Mouse (Mus musculus) MEL (cell line): ENCODE data around the gene Zc3h10. TPM values are rescaled to one million over a fixed set of nuclear protein-coding genes. Genes with fewer than 3 reads are reported as not detected.
"Not testable (repeated sequence)": the region's sequence is repeated elsewhere in the genome, so short reads cannot be mapped to it uniquely, and the experiment has no call there.

Experiments
- DNase-seq: peaks from one replicate; pipeline ENCODE4 v3.0.0; 2011; ENCODE audit warnings: low read depth, low spot score
- H3K27ac ChIP-seq: 2 replicates; pipeline ENCODE4 v1.5.1; 2012; ENCODE audit warnings: low read depth, mild to moderate bottlenecking, control low read depth, low read length, moderate library complexity; ENCODE audit not compliant: control insufficient read depth
- H3K27me3 ChIP-seq, 2 experiments: fragments of 150-350 bp in 1 of 2; sonication (generic) in 1 of 2; 2 replicates each; pipeline ENCODE4 v1.6.1; 2012; ENCODE audit warnings: low read length in 2 of 2, mild to moderate bottlenecking in 2 of 2, improper control_type of control experiment in 1 of 2, moderate library complexity in 1 of 2; ENCODE audit not compliant: insufficient read depth in 2 of 2, control insufficient read depth in 1 of 2
- H3K36me3 ChIP-seq, 2 experiments: 2 replicates each; pipeline ENCODE4 v1.6.1; 2012 to 2014; ENCODE audit warnings: low read length in 2 of 2, improper control_type of control experiment in 1 of 2, inconsistent platforms in 1 of 2, mild to moderate bottlenecking in 1 of 2; ENCODE audit not compliant: insufficient read depth in 2 of 2, control insufficient read depth in 1 of 2
- H3K4me1 ChIP-seq, 2 experiments: fragments of 150-350 bp in 1 of 2; sonication (generic) in 1 of 2; 2 replicates each; pipeline ENCODE4 v1.6.1; 2012; ENCODE audit warnings: low read length in 2 of 2, improper control_type of control experiment in 1 of 2, mild to moderate bottlenecking in 1 of 2; ENCODE audit not compliant: insufficient read depth in 2 of 2, control insufficient read depth in 1 of 2
- H3K4me3 ChIP-seq, 2 experiments: fragments of 150-350 bp in 1 of 2; sonication (generic) in 1 of 2; 2 replicates each; pipeline ENCODE4 v1.5.1; 2012; ENCODE audit warnings: low read depth in 2 of 2, low read length in 2 of 2, mild to moderate bottlenecking in 2 of 2, moderate library complexity in 2 of 2, control low read depth in 1 of 2, improper control_type of control experiment in 1 of 2; ENCODE audit not compliant: control insufficient read depth in 1 of 2, insufficient read depth in 1 of 2
- H3K79me2 ChIP-seq: 2 replicates; pipeline ENCODE4 v1.6.1; 2012; ENCODE audit warnings: mild to moderate bottlenecking, low read length, moderate library complexity; ENCODE audit not compliant: control insufficient read depth, poor library complexity, insufficient read depth
- H3K9ac ChIP-seq: 2 replicates; pipeline ENCODE4 v1.6.1; 2012; ENCODE audit warnings: low read depth, mild to moderate bottlenecking, control low read depth, low read length, moderate library complexity; ENCODE audit not compliant: control insufficient read depth, poor library complexity, severe bottlenecking
- H3K9me3 ChIP-seq: fragments of 150-350 bp; sonication (generic); replicated peaks from 2 replicates; pipeline ENCODE4 v1.6.1; 2012; ENCODE audit warnings: mild to moderate bottlenecking, low read length, improper control_type of control experiment, moderate library complexity; ENCODE audit not compliant: insufficient read depth
- BHLHE40 ChIP-seq: IDR thresholded peaks from 2 replicates; pipeline ENCODE4 v1.6.1; 2012; ENCODE audit warnings: low read depth, mild to moderate bottlenecking, inconsistent platforms, low read length, improper control_type of control experiment, borderline replicate concordance
- CTCF ChIP-seq, 3 experiments: IDR thresholded peaks in 2 of 3; conservative IDR thresholded peaks in 1 of 3; 2 replicates each; pipeline ENCODE4 v1.5.1; 2011 to 2012; ENCODE audit warnings: low read length in 3 of 3, low read depth in 2 of 3, mild to moderate bottlenecking in 2 of 3, improper control_type of control experiment in 1 of 3, inconsistent platforms in 1 of 3, mixed read lengths in 1 of 3, moderate library complexity in 1 of 3; ENCODE audit not compliant: control insufficient read depth in 1 of 3, insufficient read depth in 1 of 3, poor library complexity in 1 of 3, severe bottlenecking in 1 of 3
- ELF1 ChIP-seq: IDR thresholded peaks from 2 replicates; pipeline ENCODE4 v1.6.1; 2014; ENCODE audit warnings: low read depth, mild to moderate bottlenecking, inconsistent platforms, low read length, improper control_type of control experiment, moderate library complexity
- EP300 ChIP-seq, 2 experiments: IDR thresholded peaks; 2 replicates each; pipeline ENCODE4 v1.6.1; 2011; ENCODE audit warnings: improper control_type of control experiment in 2 of 2, low read length in 2 of 2, low read depth in 1 of 2, mild to moderate bottlenecking in 1 of 2
- GATA1 ChIP-seq: IDR thresholded peaks from 2 replicates; pipeline ENCODE4 v1.6.1; 2011; ENCODE audit warnings: low read depth, low read length, improper control_type of control experiment
- HCFC1 ChIP-seq: IDR thresholded peaks from 2 replicates; pipeline ENCODE4 v1.6.1; 2012; ENCODE audit warnings: low read depth, mild to moderate bottlenecking, inconsistent platforms, low read length, improper control_type of control experiment, moderate library complexity
- JUND ChIP-seq: IDR thresholded peaks from 2 replicates; pipeline ENCODE4 v1.6.1; 2011; ENCODE audit warnings: low read depth, mild to moderate bottlenecking, improper control_type of control experiment, low read length
- KAT2A ChIP-seq: conservative IDR thresholded peaks from 2 replicates; pipeline ENCODE4 v1.6.1; 2012; ENCODE audit warnings: low read depth, low read length, improper control_type of control experiment, inconsistent platforms
- MEF2A ChIP-seq: IDR thresholded peaks from 2 replicates; pipeline ENCODE4 v1.6.1; 2014; ENCODE audit warnings: low read depth, mild to moderate bottlenecking, inconsistent platforms, low read length, improper control_type of control experiment; ENCODE audit not compliant: poor library complexity, insufficient replicate concordance, severe bottlenecking; ENCODE audit errors: extremely low read depth
- MYB ChIP-seq: IDR thresholded peaks from 2 replicates; pipeline ENCODE4 v1.6.1; 2011; ENCODE audit warnings: mild to moderate bottlenecking, low read depth, low read length, improper control_type of control experiment
- MYC ChIP-seq: IDR thresholded peaks from 2 replicates; pipeline ENCODE4 v1.6.1; 2011; ENCODE audit warnings: low read depth, mild to moderate bottlenecking, low read length, improper control_type of control experiment, moderate library complexity
- NRF1 ChIP-seq: IDR thresholded peaks from 2 replicates; pipeline ENCODE4 v1.6.1; 2014; ENCODE audit warnings: low read depth, mild to moderate bottlenecking, inconsistent platforms, low read length, improper control_type of control experiment, moderate library complexity; ENCODE audit not compliant: poor library complexity, insufficient read depth, severe bottlenecking
- POLR2AphosphoS2 ChIP-seq: IDR thresholded peaks from 2 replicates; pipeline ENCODE4 v1.6.1; 2011; ENCODE audit warnings: low read length, improper control_type of control experiment
- RAD21 ChIP-seq: IDR thresholded peaks from 2 replicates; pipeline ENCODE4 v1.6.1; 2011; ENCODE audit warnings: mild to moderate bottlenecking, low read depth, low read length, improper control_type of control experiment
- TBP ChIP-seq: IDR thresholded peaks from 2 replicates; pipeline ENCODE4 v1.8.0; 2011; ENCODE audit warnings: low read depth, low read length, improper control_type of control experiment
- UBTF ChIP-seq: IDR thresholded peaks from 2 replicates; pipeline ENCODE4 v1.6.1; 2012; ENCODE audit warnings: low read depth, mild to moderate bottlenecking, inconsistent platforms, low read length, improper control_type of control experiment, moderate library complexity, borderline replicate concordance; ENCODE audit not compliant: insufficient read depth
- USF2 ChIP-seq, 2 experiments: IDR thresholded peaks; 2 replicates each; pipeline ENCODE4 v1.6.1; 2011 to 2012; ENCODE audit warnings: improper control_type of control experiment in 2 of 2, low read length in 2 of 2, borderline replicate concordance in 1 of 2, inconsistent platforms in 1 of 2, low read depth in 1 of 2, mild to moderate bottlenecking in 1 of 2; ENCODE audit not compliant: insufficient read depth in 1 of 2
- ZKSCAN1 ChIP-seq: IDR thresholded peaks from 2 replicates; pipeline ENCODE4 v1.6.1; 2012; ENCODE audit warnings: low read depth, mild to moderate bottlenecking, inconsistent platforms, low read length, improper control_type of control experiment, moderate library complexity
- ZMIZ1 ChIP-seq: IDR thresholded peaks from 2 replicates; pipeline ENCODE4 v1.6.1; 2012; ENCODE audit warnings: low read depth, mild to moderate bottlenecking, inconsistent platforms, low read length, improper control_type of control experiment, moderate library complexity
- ZNF384 ChIP-seq: IDR thresholded peaks from 2 replicates; pipeline ENCODE4 v1.6.1; 2012; ENCODE audit warnings: low read depth, mild to moderate bottlenecking, inconsistent platforms, low read length, improper control_type of control experiment
- polyA plus RNA-seq, 2 experiments: library from polyadenylated mRNA; stranded (reverse) in 1 of 2; unstranded in 1 of 2; fragments of >175 nt in 1 of 2; fragments of >200 nt in 1 of 2; gene quantifications; 2 replicates each; pipeline versions ENCODE4 v1.2.1 to v1.2.4; 2012; ENCODE audit warnings: low replicate concordance in 2 of 2, low read depth in 1 of 2; ENCODE audit not compliant: insufficient read length in 2 of 2, insufficient read depth in 1 of 2, missing spikeins in 1 of 2
- total RNA-seq: library from RNA; depleted of rRNA; stranded (reverse); fragments of 300-350 nt; gene quantifications from 2 replicates; pipeline ENCODE4 v1.2.3, GENCODE M21; 2012

Gene Zc3h10
- total and polyA plus RNA-seq, 3 experiments: 14.6 to 17.3 TPM; not detected in 1

GRCm38 (mm10) chr10:128508260-128508659 lies 39.3 kb downstream of the Zc3h10 start:
- no peak overlapping the region for H3K4me3 ChIP-seq
- peaks cover 10 to 21% of the 10 kb centered on the region in 2 experiments for H3K4me1 ChIP-seq
- TF ChIP-seq ELF1: no peak
- no peak for TF ChIP-seq ZKSCAN1
- no peak for TF ChIP-seq MYC
- TF ChIP-seq EP300 (IDR thresholded peaks at IDR 0.05; ENCODE audit: low read depth in 1 of 2, low read length in 2 of 2): no peak
- TF ChIP-seq UBTF: no peak
- no peak for TF ChIP-seq NRF1
- TF ChIP-seq MYB: no peak
- TF ChIP-seq TBP: no peak
- TF ChIP-seq GATA1: no peak
- no peak for TF ChIP-seq ZNF384
- no peak for TF ChIP-seq MEF2A
- TF ChIP-seq JUND: no peak
- TF ChIP-seq CTCF (IDR thresholded peaks at IDR 0.05 in 2 of 3, conservative IDR thresholded peaks at IDR 0.05 in 1 of 3; ENCODE audit: control insufficient read depth in 1 of 3, insufficient read depth in 1 of 3, low read depth in 2 of 3, low read length in 3 of 3, poor library complexity in 1 of 3, severe bottlenecking in 1 of 3): no peak
- no peak for TF ChIP-seq RAD21
- no peak for TF ChIP-seq BHLHE40
- no peak for TF ChIP-seq KAT2A
- TF ChIP-seq ZMIZ1: no peak
- no peak for TF ChIP-seq USF2 (IDR thresholded peaks at IDR 0.05; ENCODE audit: borderline replicate concordance in 1 of 2, insufficient read depth in 1 of 2, low read depth in 1 of 2, low read length in 2 of 2)
- TF ChIP-seq POLR2AphosphoS2: no peak
- H3K9ac ChIP-seq: no peak overlapping the region
- H3K27me3 ChIP-seq: no peaks in the 10 kb centered on the region
- no peak overlapping the region for H3K27ac ChIP-seq
- DNase-seq: no peak
- peaks cover 0 to 20% of the 10 kb centered on the region in 2 experiments; a peak in 2 of 4 replicates for H3K36me3 ChIP-seq
- H3K79me2 ChIP-seq: no peaks in the 10 kb centered on the region
- no peaks in the 10 kb centered on the region for H3K9me3 ChIP-seq

- no peaks in the 10 kb centered on the region for H3K79me2 ChIP-seq
- no peaks in the 10 kb centered on the region for H3K27me3 ChIP-seq
- no peak overlapping the region for H3K4me3 ChIP-seq
- H3K9me3 ChIP-seq: no peaks in the 10 kb centered on the region
- peaks cover 10 to 21% of the 10 kb centered on the region in 2 experiments for H3K4me1 ChIP-seq
- H3K27ac ChIP-seq: no peak overlapping the region
- no peak for DNase-seq
- H3K36me3 ChIP-seq: peaks cover 0 to 20% of the 10 kb centered on the region in 2 experiments; a peak in 2 of 4 replicates
- peak; percentile 9 for TF ChIP-seq RAD21
- TF ChIP-seq CTCF (IDR thresholded peaks at IDR 0.05 in 2 of 3, conservative IDR thresholded peaks at IDR 0.05 in 1 of 3; ENCODE audit: control insufficient read depth in 1 of 3, insufficient read depth in 1 of 3, low read depth in 2 of 3, low read length in 3 of 3, poor library complexity in 1 of 3, severe bottlenecking in 1 of 3): peak; percentile 28 to 46 (median 39); a peak in 5 of 6 replicates
- TF ChIP-seq HCFC1: no peak
- TF ChIP-seq, all 39 proteins: peak for 2
- H3K9ac ChIP-seq: no peak overlapping the region
These were observed 41.6 kb downstream of the Zc3h10 start for GRCm38 (mm10) chr10:128505974-128506373.

- Histone ChIP-seq H3K4me1 (peaks cover 10 to 21% of the 10 kb centered on the region in 2 experiments), H3K9ac (peak overlapping the region; percentile 48), H3K27ac (peak overlapping the region; percentile 78), H3K36me3 (peaks cover 0 to 20% of the 10 kb centered on the region in 2 experiments; a peak in 2 of 4 replicates)
- not testable (repeated sequence) for H3K4me3 ChIP-seq, DNase-seq, H3K79me2 ChIP-seq, H3K27me3 ChIP-seq, H3K9me3 ChIP-seq
These were observed 42.3 kb downstream of the Zc3h10 start for GRCm38 (mm10) chr10:128505371-128505667.
